20 mouse cellular contexts compared by ENCODE assay signal in the genomic region with DNA sequence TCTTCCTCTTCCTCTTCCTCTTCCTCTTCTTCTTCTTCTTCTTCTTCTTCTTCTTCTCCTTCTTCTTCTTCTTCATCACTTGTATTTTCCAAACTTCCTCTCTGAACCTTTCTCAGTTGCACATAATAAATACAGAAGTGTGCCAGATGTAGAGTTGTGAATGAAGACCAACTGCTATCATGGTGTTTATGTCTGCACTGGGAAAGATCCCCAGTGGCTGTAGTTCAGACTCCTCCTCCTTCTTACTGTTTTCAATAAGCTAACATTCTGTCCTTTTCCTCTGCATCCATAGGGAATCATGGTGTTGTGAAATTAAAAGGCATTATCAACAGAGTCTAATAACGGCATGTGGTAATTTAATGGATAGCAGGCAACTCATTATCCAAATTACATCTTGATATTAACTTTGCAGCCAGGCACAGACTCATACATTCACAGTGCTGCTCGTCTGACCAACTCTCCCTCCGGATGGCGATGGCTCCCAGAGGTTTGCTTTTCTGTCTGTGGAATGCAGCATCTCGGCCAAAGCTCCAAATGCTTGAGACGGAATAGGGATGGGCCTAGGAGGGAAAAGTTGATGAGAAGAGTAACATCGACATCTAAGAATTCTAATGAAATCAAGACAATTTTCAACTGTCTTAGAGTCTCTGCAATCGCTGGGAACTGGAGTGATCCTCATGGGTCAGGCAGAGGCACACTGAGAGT.
A peak's percentile ranks its signal among the peaks of the same experiment; 100 is the strongest.
DNase-seq lines count a peak whose midpoint lies in the region; ATAC-seq and TF ChIP-seq lines count a peak whose summit lies in the region.
"Had no signal": no experiment of that assay in that cellular context is flagged by ENCODE, and none has a peak within 500 bp of the region (broad histone marks: within the 10 kb centered on the region; RNA-seq: fewer than 3 reads in every experiment).

No protein-coding gene starts in this region.

- H3K27me3 ChIP-seq in intestine, embryonic 16.5 days (replicated peaks; ENCODE audit: control insufficient read depth, insufficient read depth, low read length) = no peaks in the 10 kb centered on the region
- no peaks in the 10 kb centered on the region for H3K27me3 ChIP-seq in intestine, embryonic 15.5 days (replicated peaks)
- H3K27me3 ChIP-seq in lung, postnatal 0 days (replicated peaks; ENCODE audit: insufficient read depth, low read length) = no peaks in the 10 kb centered on the region
- no peaks in the 10 kb centered on the region for H3K27me3 ChIP-seq in stomach, embryonic 16.5 days (ENCODE audit: control insufficient read depth, insufficient read depth, low read length)
- no peaks in the 10 kb centered on the region for H3K27me3 ChIP-seq in neural tube, embryonic 15.5 days (replicated peaks)
- H3K27me3 ChIP-seq: embryonic facial prominence, embryonic 12.5 days; limb, embryonic 12.5 days; liver, embryonic 15.5 days had no signal

- ATAC-seq in intestine, embryonic 16.5 days = no peak
- no peak for ATAC-seq in intestine, embryonic 15.5 days
- ATAC-seq in lung, postnatal 0 days = peak; percentile 59
- 0 out of 2 replicates have a peak, but pooled peaks have one; percentile 58 for ATAC-seq in stomach, embryonic 16.5 days (ENCODE audit: insufficient read depth, low FRiP score)
- ATAC-seq in neural tube, embryonic 15.5 days (ENCODE audit: low FRiP score) = no peak
- ATAC-seq: activated CD4-positive, CD25-positive, alpha-beta regulatory T cell, adult 4 months; forebrain, postnatal 0 days had no signal

- no peaks in the 10 kb centered on the region for H3K9me3 ChIP-seq in intestine, embryonic 16.5 days (ENCODE audit: control insufficient read depth, low read length)
- H3K9me3 ChIP-seq in intestine, embryonic 15.5 days = no peaks in the 10 kb centered on the region
- no peaks in the 10 kb centered on the region for H3K9me3 ChIP-seq in lung, postnatal 0 days (ENCODE audit: low read length)
- no peaks in the 10 kb centered on the region for H3K9me3 ChIP-seq in stomach, embryonic 16.5 days (replicated peaks; ENCODE audit: control insufficient read depth, low read length)
- no peaks in the 10 kb centered on the region for H3K9me3 ChIP-seq in neural tube, embryonic 15.5 days (replicated peaks)
- H3K9me3 ChIP-seq: embryonic facial prominence, embryonic 12.5 days; limb, embryonic 12.5 days; liver, embryonic 15.5 days; megakaryocyte, embryonic 14.5 days had no signal

- TF ChIP-seq CTCF in lung, postnatal 0 days (IDR thresholded peaks at IDR 0.05) = peak; percentile 22; the same call in 1 of the 2 replicates

- 64% methylated on average over 8 of the region's 8 CpGs for WGBS in intestine, embryonic 16.5 days
- WGBS in intestine, embryonic 15.5 days = 63% methylated on average over 8 of the region's 8 CpGs
- WGBS in lung, postnatal 0 days = 56% methylated on average over 8 of the region's 8 CpGs
- 54% methylated on average over 8 of the region's 8 CpGs for WGBS in stomach, embryonic 16.5 days
- 53% methylated on average over 8 of the region's 8 CpGs for WGBS in neural tube, embryonic 15.5 days

- H3K4me1 ChIP-seq in intestine, embryonic 16.5 days (ENCODE audit: control insufficient read depth, insufficient read depth, low read length) = no peaks in the 10 kb centered on the region; the same call in 1 of the 2 replicates
- 0 out of 2 replicates have a peak, but pooled peaks cover 3% of the 10 kb centered on the region for H3K4me1 ChIP-seq in intestine, embryonic 15.5 days (replicated peaks)
- H3K4me1 ChIP-seq in lung, postnatal 0 days (ENCODE audit: insufficient read depth, low read depth, low read length) = no peaks in the 10 kb centered on the region
- 0 out of 2 replicates have a peak, but pooled peaks cover 6% of the 10 kb centered on the region for H3K4me1 ChIP-seq in stomach, embryonic 16.5 days (ENCODE audit: control insufficient read depth, insufficient read depth, low read length)
- no peaks in the 10 kb centered on the region for H3K4me1 ChIP-seq in neural tube, embryonic 15.5 days
- H3K4me1 ChIP-seq: embryonic facial prominence, embryonic 12.5 days; liver, embryonic 15.5 days had no signal

- H3K36me3 ChIP-seq in intestine, embryonic 16.5 days (ENCODE audit: control insufficient read depth, insufficient read depth, low read length) = no peaks in the 10 kb centered on the region
- no peaks in the 10 kb centered on the region for H3K36me3 ChIP-seq in intestine, embryonic 15.5 days
- H3K36me3 ChIP-seq in lung, postnatal 0 days (ENCODE audit: insufficient read depth, low read length) = no peaks in the 10 kb centered on the region
- H3K36me3 ChIP-seq in stomach, embryonic 16.5 days (ENCODE audit: control insufficient read depth, insufficient read depth, low read length) = no peaks in the 10 kb centered on the region
- no peaks in the 10 kb centered on the region for H3K36me3 ChIP-seq in neural tube, embryonic 15.5 days
- H3K36me3 ChIP-seq: embryonic facial prominence, embryonic 12.5 days; limb, embryonic 12.5 days; liver, embryonic 15.5 days had no signal

- TF ChIP-seq EP300 in lung, postnatal 0 days (IDR thresholded peaks at IDR 0.05) = no peak

- H3K9ac ChIP-seq in intestine, embryonic 16.5 days (ENCODE audit: low read depth, low read length) = no peak overlapping the region
- no peak overlapping the region for H3K9ac ChIP-seq in intestine, embryonic 15.5 days
- no peak overlapping the region for H3K9ac ChIP-seq in lung, postnatal 0 days (replicated peaks; ENCODE audit: low read depth)
- H3K9ac ChIP-seq in stomach, embryonic 16.5 days (ENCODE audit: low read length) = no peak overlapping the region
- H3K9ac ChIP-seq in neural tube, embryonic 15.5 days (replicated peaks) = no peak overlapping the region
- H3K9ac ChIP-seq: embryonic facial prominence, embryonic 12.5 days; forebrain, postnatal 0 days; limb, embryonic 12.5 days; liver, embryonic 15.5 days had no signal

- DNase-seq in heart, adult 11 months = peak; percentile 81
- no peak for DNase-seq in heart, adult 8-10 months (ENCODE audit: low spot score)
- DNase-seq in lung, postnatal 0 days (ENCODE audit: low spot score) = peak; percentile 57
- DNase-seq in lung, postnatal 14 days = no peak
- DNase-seq: adrenal gland, postnatal 36 days; B cell, adult 2 months; cerebellum, adult 8-10 months; forebrain, postnatal 0 days; right cerebral cortex, adult 18-20 months; thymus, adult 2 months had no signal

- no peak overlapping the region for H3K4me2 ChIP-seq in intestine, embryonic 16.5 days (ENCODE audit: low read depth, low read length)
- no peak overlapping the region for H3K4me2 ChIP-seq in intestine, embryonic 15.5 days (replicated peaks)
- H3K4me2 ChIP-seq in lung, postnatal 0 days (replicated peaks; ENCODE audit: low read depth, low read length) = no peak overlapping the region
- no peak overlapping the region for H3K4me2 ChIP-seq in stomach, embryonic 16.5 days (ENCODE audit: low read depth, low read length)
- no peak overlapping the region for H3K4me2 ChIP-seq in neural tube, embryonic 15.5 days
- H3K4me2 ChIP-seq: embryonic facial prominence, embryonic 12.5 days; limb, embryonic 12.5 days; liver, embryonic 15.5 days had no signal

- H3K4me3 ChIP-seq in intestine, embryonic 16.5 days (ENCODE audit: low read length) = no peak overlapping the region
- H3K4me3 ChIP-seq in intestine, embryonic 15.5 days (replicated peaks) = no peak overlapping the region
- H3K4me3 ChIP-seq in lung, postnatal 0 days (ENCODE audit: low read depth, low read length) = no peak overlapping the region
- H3K4me3 ChIP-seq in stomach, embryonic 16.5 days (replicated peaks; ENCODE audit: low read length) = no peak overlapping the region
- H3K4me3 ChIP-seq in neural tube, embryonic 15.5 days (replicated peaks) = no peak overlapping the region
- H3K4me3 ChIP-seq: embryonic facial prominence, embryonic 12.5 days; left cerebral cortex, adult 2 months; limb, embryonic 12.5 days; liver, embryonic 15.5 days; megakaryocyte, embryonic 14.5 days had no signal

- H3K27ac ChIP-seq in intestine, embryonic 16.5 days (ENCODE audit: low read length) = 0 out of 2 replicates have a peak overlapping the region, but pooled peaks have one; percentile 18
- no peak overlapping the region for H3K27ac ChIP-seq in intestine, embryonic 15.5 days
- no peak overlapping the region for H3K27ac ChIP-seq in lung, postnatal 0 days (ENCODE audit: low read length)
- peak overlapping the region; percentile 29; the same call in 1 of the 2 replicates for H3K27ac ChIP-seq in stomach, embryonic 16.5 days (ENCODE audit: low read length)
- no peak overlapping the region for H3K27ac ChIP-seq in neural tube, embryonic 15.5 days (replicated peaks)
- H3K27ac ChIP-seq: embryonic facial prominence, embryonic 12.5 days; left cerebral cortex, adult 2 months; limb, embryonic 12.5 days; liver, embryonic 15.5 days had no signal

Comparison
In these comparisons a context has a peak if more than half of its experiments do, and no peak if none do; other contexts are left out.
1. DNase-seq: peak in heart, adult 11 months (single experiment) and lung, postnatal 0 days (single experiment); none in heart, adult 8-10 months (single experiment) and lung, postnatal 14 days (single experiment).
2. H3K27ac ChIP-seq: peak in intestine, embryonic 16.5 days (single experiment) and stomach, embryonic 16.5 days (single experiment); none in intestine, embryonic 15.5 days (single experiment), lung, postnatal 0 days (single experiment) and neural tube, embryonic 15.5 days (single experiment).
3. ATAC-seq: peak in lung, postnatal 0 days (single experiment) and stomach, embryonic 16.5 days (single experiment); none in intestine, embryonic 16.5 days (single experiment), intestine, embryonic 15.5 days (single experiment) and neural tube, embryonic 15.5 days (single experiment).